Mouse (Mus musculus) neural tube, embryonic 14.5 days (tissue): Measurements from ENCODE around the gene Pcnt. TPM values are rescaled to one million over a fixed set of nuclear protein-coding genes. Genes with fewer than 3 reads are reported as not detected.
A peak's percentile ranks its signal among the peaks of the same experiment; 100 is the strongest.

Experiments used
- ATAC-seq: fragments of 200-750 bp; cut with Nextera tagmentation; 2 replicates; pipeline ENCODE4 v1.8.0; 2017; ENCODE audit warnings: low read depth, mild to moderate bottlenecking, moderate TSS enrichment, moderate library complexity
- H3K27ac ChIP-seq: fragments of 300-500 bp; sonication (generic); 2 replicates; pipeline ENCODE4 v1.5.1; 2014; ENCODE audit warnings: low read depth, mild to moderate bottlenecking, control low read depth, low read length, moderate library complexity, mixed read lengths
- H3K27me3 ChIP-seq: fragments of 300-500 bp; sonication (generic); 2 replicates; pipeline ENCODE4 v1.6.1; 2014; ENCODE audit warnings: low read length; ENCODE audit not compliant: control insufficient read depth, insufficient read depth
- H3K36me3 ChIP-seq: fragments of 300-500 bp; sonication (generic); 2 replicates; pipeline ENCODE4 v1.6.1; 2014; ENCODE audit warnings: low read length, mixed read lengths; ENCODE audit not compliant: control insufficient read depth, insufficient read depth
- H3K4me1 ChIP-seq: fragments of 300-500 bp; sonication (generic); 2 replicates; pipeline ENCODE4 v1.6.1; 2014; ENCODE audit warnings: low read length; ENCODE audit not compliant: control insufficient read depth, insufficient read depth
- H3K4me2 ChIP-seq: fragments of 300-500 bp; sonication (generic); 2 replicates; pipeline ENCODE4 v1.6.1; 2014; ENCODE audit warnings: mild to moderate bottlenecking, low read depth, low read length, control low read depth
- H3K4me3 ChIP-seq: fragments of 300-500 bp; sonication (generic); 2 replicates; pipeline ENCODE4 v1.5.1; 2014; ENCODE audit warnings: low read depth, low read length, control low read depth, mixed read lengths
- H3K9ac ChIP-seq: fragments of 300-500 bp; sonication (generic); replicated peaks from 2 replicates; pipeline ENCODE4 v1.6.1; 2014; ENCODE audit warnings: low read depth, mild to moderate bottlenecking, control low read depth, low read length, mixed read lengths
- H3K9me3 ChIP-seq: fragments of 300-500 bp; sonication (generic); 2 replicates; pipeline ENCODE4 v1.6.1; 2016; ENCODE audit warnings: low read length; ENCODE audit not compliant: control insufficient read depth
- WGBS: fragments of 180-500 bp; shearing (Covaris S2); extraction: QIAGEN DNeasy Blood & Tissue Kit; methylation state at CpG from one replicate; pipeline ENCODE4 v1.1.7; 2014; 5-methylcytosine and 5-hydroxymethylcytosine counted together
- polyA plus RNA-seq: library from polyadenylated mRNA; unstranded; fragments of >200 nt; fragmentation: Nextera tagmentation; extraction: Ambion mirVana; gene quantifications from 2 replicates; pipeline ENCODE4 v1.2.1, GENCODE M21; 2014

Pcnt gene
- polyA plus RNA-seq, 1 experiment from 2014 or later = 6.9 TPM

DNA sequence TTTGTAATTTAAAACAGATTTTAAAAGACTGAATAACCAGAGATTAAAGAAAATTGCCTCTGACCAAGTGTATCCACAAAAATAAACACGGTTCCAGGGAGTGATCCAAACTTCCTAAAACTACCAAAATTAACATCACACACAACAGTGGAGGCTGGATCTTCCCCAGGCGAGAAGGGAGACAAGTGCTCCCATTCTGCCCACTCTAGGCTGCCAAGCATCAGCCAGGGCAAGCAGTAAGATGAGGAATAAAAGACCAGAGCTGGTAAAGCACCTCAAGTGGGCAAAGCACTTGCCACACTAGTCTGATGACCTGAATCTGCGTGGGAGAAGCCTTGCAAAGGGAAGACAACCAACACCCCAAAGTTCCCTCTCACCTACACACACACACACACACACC, 70.8 kb downstream of the Pcnt start:
- WGBS = 80% methylated on average over 3 of the region's 3 CpGs
- Histone ChIP-seq H3K27me3 (no peaks in the 10 kb centered on the region), H3K27ac (no peak overlapping the region), H3K9me3 (no peaks in the 10 kb centered on the region), H3K4me1 (no peaks in the 10 kb centered on the region), H3K4me3 (no peak overlapping the region), H3K36me3 (peaks cover 21% of the 10 kb centered on the region), H3K9ac (no peak overlapping the region), H3K4me2 (no peak overlapping the region)
- no peak for ATAC-seq

- no peak overlapping the region for H3K9ac ChIP-seq
- no peaks in the 10 kb centered on the region for H3K27me3 ChIP-seq
- no peaks in the 10 kb centered on the region for H3K4me1 ChIP-seq
- WGBS = 97% methylated on average over 13 of the region's 13 CpGs
- no peak overlapping the region for H3K27ac ChIP-seq
- H3K36me3 ChIP-seq = peaks cover 18% of the 10 kb centered on the region; the same call in 1 of the 2 replicates
- no peak for ATAC-seq
- no peaks in the 10 kb centered on the region for H3K9me3 ChIP-seq
- H3K4me2 ChIP-seq = no peak overlapping the region
- H3K4me3 ChIP-seq = no peak overlapping the region
These were observed 73.8 kb downstream of the Pcnt start for GRCm38 (mm10) chr10:76368766-76369165.

GRCm38 (mm10) chr10:76363233-76363632, 79.4 kb downstream of the Pcnt start:
- Histone ChIP-seq H3K9me3 (no peaks in the 10 kb centered on the region), H3K4me2 (no peak overlapping the region), H3K27me3 (no peaks in the 10 kb centered on the region), H3K4me1 (no peaks in the 10 kb centered on the region), H3K9ac (no peak overlapping the region), H3K27ac (no peak overlapping the region), H3K36me3 (peaks cover 7% of the 10 kb centered on the region; the same call in 1 of the 2 replicates), H3K4me3 (no peak overlapping the region)
- ATAC-seq = peak; percentile 44; the same call in 1 of the 2 replicates
- 34% methylated on average over 3 of the region's 3 CpGs for WGBS

- no peak overlapping the region for H3K9ac ChIP-seq
- no peak overlapping the region for H3K4me2 ChIP-seq
These were observed 84.1 kb downstream of the Pcnt start for GRCm38 (mm10) chr10:76358468-76358867.

GRCm38 (mm10) chr10:76357286-76357875, 85.2 kb downstream of the Pcnt start:
- no peak overlapping the region for H3K4me3 ChIP-seq
- WGBS = 94% methylated on average over 8 of the region's 8 CpGs
- no peaks in the 10 kb centered on the region for H3K4me1 ChIP-seq
- no peak overlapping the region for H3K9ac ChIP-seq
- no peak for ATAC-seq
- no peak overlapping the region for H3K27ac ChIP-seq
- peaks cover 19% of the 10 kb centered on the region for H3K36me3 ChIP-seq
- H3K27me3 ChIP-seq = no peaks in the 10 kb centered on the region
- H3K9me3 ChIP-seq = no peaks in the 10 kb centered on the region
- H3K4me2 ChIP-seq = no peak overlapping the region

More at GRCm38 (mm10) chr10:76358468-76358867, 84.1 kb downstream of the Pcnt start:
- H3K4me1 ChIP-seq = no peaks in the 10 kb centered on the region
- H3K27me3 ChIP-seq = no peaks in the 10 kb centered on the region
- no peak overlapping the region for H3K4me3 ChIP-seq
- 78% methylated on average over 5 of the region's 5 CpGs for WGBS
- no peaks in the 10 kb centered on the region for H3K9me3 ChIP-seq
- H3K36me3 ChIP-seq = peaks cover 14% of the 10 kb centered on the region
- ATAC-seq = no peak
- no peak overlapping the region for H3K27ac ChIP-seq

DNA sequence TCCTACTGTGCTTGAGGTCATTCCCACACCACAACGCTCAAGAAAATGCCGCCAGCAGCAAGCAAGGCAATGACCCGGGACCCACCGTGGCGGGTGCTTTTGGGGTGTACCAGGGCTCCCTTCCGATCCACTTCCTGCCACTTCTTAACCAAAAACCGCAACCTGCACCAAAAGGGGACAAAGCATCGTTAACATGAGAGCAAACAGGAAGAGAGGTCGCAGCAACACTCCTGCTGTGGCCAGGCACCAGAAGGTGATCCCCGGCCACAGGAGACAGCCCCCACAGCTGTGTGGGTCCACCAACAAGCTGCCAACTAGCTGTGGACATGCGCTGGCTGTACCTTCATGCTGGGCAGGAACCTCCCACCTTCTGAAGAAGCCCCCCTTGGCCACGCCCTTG, 87.6 kb downstream of the Pcnt start:
- Histone ChIP-seq H3K27ac (no peak overlapping the region), H3K36me3 (peaks cover 30% of the 10 kb centered on the region), H3K9ac (no peak overlapping the region), H3K27me3 (no peaks in the 10 kb centered on the region), H3K4me2 (no peak overlapping the region), H3K9me3 (no peaks in the 10 kb centered on the region), H3K4me1 (no peaks in the 10 kb centered on the region), H3K4me3 (no peak overlapping the region)
- 91% methylated on average over 12 of the region's 12 CpGs for WGBS
- ATAC-seq = no peak

- Histone ChIP-seq H3K27me3 (no peaks in the 10 kb centered on the region), H3K27ac (no peak overlapping the region), H3K4me2 (no peak overlapping the region), H3K4me1 (no peaks in the 10 kb centered on the region), H3K9me3 (no peaks in the 10 kb centered on the region), H3K9ac (no peak overlapping the region), H3K36me3 (peaks cover 30% of the 10 kb centered on the region), H3K4me3 (no peak overlapping the region)
- WGBS = 96% methylated on average over 12 of the region's 12 CpGs
- ATAC-seq = no peak
These were observed 88.6 kb downstream of the Pcnt start for GRCm38 (mm10) chr10:76353986-76354385.

- Histone ChIP-seq H3K27me3 (no peaks in the 10 kb centered on the region), H3K4me2 (no peak overlapping the region), H3K9me3 (no peaks in the 10 kb centered on the region), H3K36me3 (peaks cover 30% of the 10 kb centered on the region), H3K27ac (no peak overlapping the region), H3K4me3 (no peak overlapping the region), H3K9ac (no peak overlapping the region), H3K4me1 (no peaks in the 10 kb centered on the region)
- WGBS = 87% methylated on average over 7 of the region's 7 CpGs
- ATAC-seq = no peak
These were observed 90.6 kb downstream of the Pcnt start for GRCm38 (mm10) chr10:76351953-76352352.

DNA sequence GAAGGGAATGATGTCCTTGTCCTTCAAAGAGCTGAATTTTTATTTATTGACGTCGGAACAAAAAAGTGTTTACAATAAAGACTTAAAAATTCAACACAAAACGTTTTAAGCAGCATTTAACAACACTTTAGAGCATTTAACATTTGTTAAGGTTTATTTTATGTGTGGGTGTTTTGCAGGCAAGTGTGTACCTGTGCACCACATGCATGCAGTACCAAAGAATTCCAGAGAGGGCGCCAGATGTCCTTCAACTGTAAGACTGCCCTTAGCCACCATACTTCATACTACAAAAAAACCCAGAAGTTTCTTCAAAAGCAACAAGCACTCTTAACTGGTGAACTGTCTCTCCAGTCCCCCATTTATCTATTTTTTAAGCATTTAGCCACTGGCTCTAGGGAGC, 96.0 kb downstream of the Pcnt start:
- H3K27ac ChIP-seq = no peak overlapping the region
- no peaks in the 10 kb centered on the region for H3K27me3 ChIP-seq
- peaks cover 8% of the 10 kb centered on the region; the same call in 1 of the 2 replicates for H3K36me3 ChIP-seq
- peaks cover 22% of the 10 kb centered on the region; the same call in 1 of the 2 replicates for H3K4me1 ChIP-seq
- H3K9ac ChIP-seq = no peak overlapping the region
- peak overlapping the region; percentile 58; the same call in 1 of the 2 replicates for H3K4me2 ChIP-seq
- no peak for ATAC-seq
- no peaks in the 10 kb centered on the region for H3K9me3 ChIP-seq
- 9% methylated on average over 4 of the region's 4 CpGs for whole genome bisulfite sequencing
- H3K4me3 ChIP-seq = no peak overlapping the region
